20 mouse cellular contexts compared by ENCODE assay signal in genomic region chr1:125549872-125550271, GRCm38 (mm10). TPM values are rescaled to one million over a fixed set of nuclear protein-coding genes. Genes with fewer than 3 reads are reported as not detected.
DNase-seq lines count a peak whose midpoint lies in the region; ATAC-seq and TF ChIP-seq lines count a peak whose summit lies in the region.
"Had no signal": no experiment of that assay in that cellular context is flagged by ENCODE, and none has a peak within 500 bp of the region (broad histone marks: within the 10 kb centered on the region; RNA-seq: fewer than 3 reads in every experiment).

No protein-coding gene starts in this region.

- no peaks in the 10 kb centered on the region for H3K36me3 ChIP-seq in kidney, postnatal 0 days (ENCODE audit: insufficient read depth, low read length)
- no peaks in the 10 kb centered on the region for H3K36me3 ChIP-seq in kidney, embryonic 14.5 days (ENCODE audit: control insufficient read depth, insufficient read depth, low read length)
- no peaks in the 10 kb centered on the region for H3K36me3 ChIP-seq in lung, postnatal 0 days (ENCODE audit: insufficient read depth, low read length)
- no peaks in the 10 kb centered on the region for H3K36me3 ChIP-seq in limb, embryonic 15.5 days
- H3K36me3 ChIP-seq: forebrain, embryonic 15.5 days; hindbrain, embryonic 15.5 days; neural tube, embryonic 12.5 days had no signal

- H3K4me3 ChIP-seq in kidney, postnatal 0 days (replicated peaks; ENCODE audit: low read depth, low read length) = no peak overlapping the region
- no peak overlapping the region for H3K4me3 ChIP-seq in kidney, embryonic 14.5 days (ENCODE audit: low read length)
- no peak overlapping the region for H3K4me3 ChIP-seq in lung, postnatal 0 days (ENCODE audit: low read depth, low read length)
- no peak overlapping the region for H3K4me3 ChIP-seq in lung, adult 2 months (replicated peaks; ENCODE audit: extremely low read depth, low read depth, low read length)
- H3K4me3 ChIP-seq in limb, embryonic 15.5 days = no peak overlapping the region
- no peak overlapping the region for H3K4me3 ChIP-seq in cerebellum, adult 2 months (replicated peaks; ENCODE audit: insufficient read depth, low read depth, low read length)
- H3K4me3 ChIP-seq: forebrain, embryonic 15.5 days; hindbrain, embryonic 15.5 days; neural tube, embryonic 12.5 days had no signal

- TF ChIP-seq EP300 in lung, postnatal 0 days (IDR thresholded peaks at IDR 0.05) = no peak

- no peaks in the 10 kb centered on the region for H3K27me3 ChIP-seq in kidney, postnatal 0 days (ENCODE audit: insufficient read depth, low read length)
- no peaks in the 10 kb centered on the region for H3K27me3 ChIP-seq in kidney, embryonic 14.5 days (ENCODE audit: control insufficient read depth, insufficient read depth, low read length)
- no peaks in the 10 kb centered on the region for H3K27me3 ChIP-seq in lung, postnatal 0 days (replicated peaks; ENCODE audit: insufficient read depth, low read length)
- no peaks in the 10 kb centered on the region for H3K27me3 ChIP-seq in limb, embryonic 15.5 days
- no peaks in the 10 kb centered on the region for H3K27me3 ChIP-seq in cerebellum, adult 2 months (ENCODE audit: control insufficient read depth, insufficient read depth, low read length)
- H3K27me3 ChIP-seq: forebrain, embryonic 15.5 days; hindbrain, embryonic 15.5 days; neural tube, embryonic 12.5 days had no signal

- no peak for TF ChIP-seq CTCF in kidney, postnatal 0 days (IDR thresholded peaks at IDR 0.05; ENCODE audit: low read depth)
- no peak for TF ChIP-seq CTCF in lung, postnatal 0 days (IDR thresholded peaks at IDR 0.05)
- no peak for TF ChIP-seq CTCF in lung, adult 2 months (IDR thresholded peaks at IDR 0.05; ENCODE audit: insufficient read depth, low read length)
- no peak for TF ChIP-seq CTCF in cerebellum, adult 2 months (IDR thresholded peaks at IDR 0.05; ENCODE audit: borderline replicate concordance, insufficient read depth, low read depth, low read length)

- no peak; the same call in 1 of the 2 replicates for ATAC-seq in kidney, postnatal 0 days (replicated peaks; ENCODE audit: low FRiP score, low read depth)
- no peak for ATAC-seq in kidney, embryonic 14.5 days (ENCODE audit: low FRiP score, low TSS enrichment)
- peak; percentile 83 for ATAC-seq in lung, postnatal 0 days
- no peak for ATAC-seq in limb, embryonic 15.5 days (ENCODE audit: insufficient number of reproducible peaks, low FRiP score, low TSS enrichment, low read depth)
- ATAC-seq: forebrain, embryonic 15.5 days had no signal

- no peak for TF ChIP-seq POLR2A in lung, adult 2 months (IDR thresholded peaks at IDR 0.05; ENCODE audit: borderline replicate concordance, extremely low read depth, low read depth, low read length)
- no peak for TF ChIP-seq POLR2A in cerebellum, adult 2 months (IDR thresholded peaks at IDR 0.05; ENCODE audit: borderline replicate concordance, insufficient read depth, low read length)

- 46% methylated on average over 1 of the region's 1 CpGs for WGBS in kidney, postnatal 0 days
- WGBS in kidney, embryonic 14.5 days = 30% methylated on average over 1 of the region's 1 CpGs
- WGBS in lung, postnatal 0 days = 18% methylated on average over 1 of the region's 1 CpGs
- WGBS in lung, adult 2 months = 35% methylated on average over 1 of the region's 1 CpGs
- 17% methylated on average over 1 of the region's 1 CpGs for WGBS in limb, embryonic 15.5 days
- WGBS in cerebellum, adult 2 months = 25% methylated on average over 1 of the region's 1 CpGs

- H3K4me1 ChIP-seq in kidney, postnatal 0 days (replicated peaks; ENCODE audit: insufficient read depth, low read length) = 0 out of 2 replicates have a peak, but pooled peaks cover 2% of the 10 kb centered on the region
- no peaks in the 10 kb centered on the region for H3K4me1 ChIP-seq in kidney, embryonic 14.5 days (ENCODE audit: control insufficient read depth, insufficient read depth, low read length)
- H3K4me1 ChIP-seq in lung, postnatal 0 days (ENCODE audit: insufficient read depth, low read depth, low read length) = no peaks in the 10 kb centered on the region
- H3K4me1 ChIP-seq in lung, adult 2 months (ENCODE audit: control insufficient read depth, insufficient read depth, low read length) = no peaks in the 10 kb centered on the region; the same call in 1 of the 2 replicates
- no peaks in the 10 kb centered on the region for H3K4me1 ChIP-seq in limb, embryonic 15.5 days
- H3K4me1 ChIP-seq in cerebellum, adult 2 months (ENCODE audit: control insufficient read depth, insufficient read depth, low read length) = no peaks in the 10 kb centered on the region
- H3K4me1 ChIP-seq: forebrain, embryonic 15.5 days; hindbrain, embryonic 15.5 days; neural tube, embryonic 12.5 days had no signal

- H3K9me3 ChIP-seq in kidney, postnatal 0 days (replicated peaks; ENCODE audit: low read length) = no peaks in the 10 kb centered on the region
- H3K9me3 ChIP-seq in kidney, embryonic 14.5 days (ENCODE audit: control insufficient read depth, low read length) = no peaks in the 10 kb centered on the region
- H3K9me3 ChIP-seq in lung, postnatal 0 days (ENCODE audit: low read length) = no peaks in the 10 kb centered on the region
- H3K9me3 ChIP-seq in limb, embryonic 15.5 days = no peaks in the 10 kb centered on the region
- H3K9me3 ChIP-seq: forebrain, embryonic 15.5 days; hindbrain, embryonic 15.5 days; neural tube, embryonic 12.5 days had no signal

- DNase-seq in kidney, postnatal 0 days (ENCODE audit: low spot score) = no peak
- peak; percentile 80 for DNase-seq in lung, postnatal 0 days (ENCODE audit: low spot score)
- no peak for DNase-seq in lung, adult 2 months
- no peak for DNase-seq in cerebellum, adult 2 months
- DNase-seq in spleen, adult 18-20 months = no peak
- DNase-seq: adrenal gland, adult 8-10 months; B cell, adult 2 months; cerebellum, postnatal 25 days; heart, postnatal 14 days; kidney, adult 9 months; layer of hippocampus, adult 9-11 months; thymus, postnatal 4 days had no signal

- H3K9ac ChIP-seq in kidney, postnatal 0 days (ENCODE audit: low read depth, low read length) = no peak overlapping the region
- no peak overlapping the region for H3K9ac ChIP-seq in kidney, embryonic 14.5 days (ENCODE audit: low read depth, low read length)
- no peak overlapping the region for H3K9ac ChIP-seq in lung, postnatal 0 days (replicated peaks; ENCODE audit: low read depth)
- no peak overlapping the region for H3K9ac ChIP-seq in limb, embryonic 15.5 days
- H3K9ac ChIP-seq: forebrain, embryonic 15.5 days; hindbrain, embryonic 15.5 days; liver, embryonic 14.5 days; neural tube, embryonic 12.5 days had no signal

- peak overlapping the region; percentile 73 for H3K27ac ChIP-seq in kidney, postnatal 0 days
- no peak overlapping the region for H3K27ac ChIP-seq in kidney, embryonic 14.5 days (ENCODE audit: low read depth, low read length)
- peak overlapping the region; percentile 86 for H3K27ac ChIP-seq in lung, postnatal 0 days (ENCODE audit: low read length)
- H3K27ac ChIP-seq in limb, embryonic 15.5 days = peak overlapping the region; percentile 33; the same call in 1 of the 2 replicates
- H3K27ac ChIP-seq in cerebellum, adult 2 months (ENCODE audit: insufficient read depth, low read length) = no peak overlapping the region
- H3K27ac ChIP-seq: forebrain, embryonic 15.5 days; hindbrain, embryonic 15.5 days; liver, embryonic 14.5 days; neural tube, embryonic 12.5 days had no signal

- no peak overlapping the region for H3K4me2 ChIP-seq in kidney, postnatal 0 days (ENCODE audit: low read length)
- H3K4me2 ChIP-seq in kidney, embryonic 14.5 days (replicated peaks; ENCODE audit: low read depth, low read length) = no peak overlapping the region
- H3K4me2 ChIP-seq in lung, postnatal 0 days (replicated peaks; ENCODE audit: low read depth, low read length) = peak overlapping the region; percentile 11; the same call in 1 of the 2 replicates
- no peak overlapping the region for H3K4me2 ChIP-seq in limb, embryonic 15.5 days
- H3K4me2 ChIP-seq: forebrain, embryonic 15.5 days; heart, embryonic 11.5 days; hindbrain, embryonic 15.5 days; midbrain, embryonic 11.5 days; neural tube, embryonic 12.5 days had no signal

RNA-seq across cellular contexts. Expression of gene Slc35f5, which starts 10.5 kb away (rescaled TPM):
- 69.5 and 73.6 TPM in 2 replicates for polyA plus RNA-seq in kidney, postnatal 0 days (2015; fragmentation: Nextera tagmentation; extraction: Ambion mirVana)
- polyA plus RNA-seq in kidney, embryonic 14.5 days (2014; fragmentation: Nextera tagmentation; extraction: Ambion mirVana) = 30.0 and 47.7 TPM in 2 replicates
- polyA plus RNA-seq in lung, postnatal 0 days (2015; fragmentation: Nextera tagmentation; extraction: Ambion mirVana) = 50.9 and 53.5 TPM in 2 replicates
- polyA plus RNA-seq in lung, adult 2 months (2012; rRNA removed) = 18.3 and 27.3 TPM in 2 replicates
- 63.4 and 64.5 TPM in 2 replicates for polyA plus RNA-seq in limb, embryonic 15.5 days (2015; fragmentation: Nextera tagmentation; extraction: Ambion mirVana)
- 17.3 and 18.9 TPM in 2 replicates for polyA plus RNA-seq in cerebellum, adult 2 months (2012; rRNA removed)

Comparison
In these comparisons a context has a peak if more than half of its experiments do, and no peak if none do; other contexts are left out.
1. H3K27ac ChIP-seq: peak in kidney, postnatal 0 days (single experiment), lung, postnatal 0 days (single experiment) and limb, embryonic 15.5 days (single experiment); none in kidney, embryonic 14.5 days (single experiment) and cerebellum, adult 2 months (single experiment).